Mouse (Mus musculus): ENCODE measurements around the gene Fars2. TPM values are rescaled to one million over a fixed set of nuclear protein-coding genes. Genes with fewer than 3 reads are reported as not detected.

The Fars2 gene
- polyA plus RNA-seq, 1 experiment from 2014 or later, result 35.8 TPM

Other genes starting within 250 kb of the Fars2 start
- 16.6 and 21.9 TPM in 2 replicates for gene Rpp40, start 211.1 kb upstream of the Fars2 start, polyA plus RNA-seq (2016; fragmentation: Nextera tagmentation; extraction: Ambion mirVana)
- gene Ppp1r3g, start 158.6 kb upstream of the Fars2 start, polyA plus RNA-seq (2016; fragmentation: Nextera tagmentation; extraction: Ambion mirVana), result 6.2 and 7.6 TPM in 2 replicates
- gene Lyrm4, start 114 bp downstream of the Fars2 start, polyA plus RNA-seq (2016; fragmentation: Nextera tagmentation; extraction: Ambion mirVana), result 24.5 and 27.3 TPM in 2 replicates